Mouse (Mus musculus) left cerebral cortex, adult 2 months (tissue): ENCODE data around the gene Gm10139. TPM values are rescaled to one million over a fixed set of nuclear protein-coding genes. Genes with fewer than 3 reads are reported as not detected.
"Not testable (repeated sequence)": the region's sequence is repeated elsewhere in the genome, so short reads cannot be mapped to it uniquely, and the experiment has no call there.

ENCODE experiments used
- DNase-seq, 2 experiments: peaks; one replicate each; pipeline ENCODE4 v3.0.0; 2021 to 2022; ENCODE audit warnings: low spot score in 2 of 2, mixed read lengths in 1 of 2; ENCODE audit errors: extremely low spot score in 1 of 2
- H3K27ac ChIP-seq: fragments of 200-600 bp; 2 replicates; pipeline ENCODE4 v1.8.1; 2022
- H3K4me3 ChIP-seq: fragments of 200-600 bp; 2 replicates; pipeline ENCODE4 v1.8.1; 2022
- intact Hi-C: fragments of 180-260 bp; cut with DNase I; formaldehyde crosslinking; loops from one replicate; pipeline ENCODE4 v1.15.1; 2025
- long read RNA-seq, 2 experiments: library from polyadenylated mRNA; stranded (forward); transcript quantifications; one replicate each; pipeline ENCODE4 v2.0.0; 2021; ENCODE audit warnings: borderline mapping rate in 2 of 2
- total RNA-seq, 2 experiments: library from RNA; stranded (reverse); gene quantifications; 2 replicates each; pipeline ENCODE4 v1.2.3; 2021

Gm10139 gene
- not detected for total RNA-seq
- long read RNA-seq, experiment 1 = 0 reads
- long read RNA-seq, experiment 2 = 0 reads

- H3K27ac ChIP-seq, H3K4me3 ChIP-seq, DNase-seq, intact Hi-C loops: not testable (repeated sequence)
These were observed at the start of gene Gm10139 for GRCm38 (mm10) chr13:65512378-65512777. TSS of gene Gm10139 (plus strand) at chr13:65512678.

GRCm38 (mm10) chr13:65557636-65558035 is 45.2 kb downstream of the Gm10139 start:
- H3K27ac ChIP-seq, intact Hi-C loops, H3K4me3 ChIP-seq, DNase-seq: not testable (repeated sequence)

Other genes with a start within 250 kb of the Gm10139 start
- 10 to 100 TPM; 62.6 to 70.3 TPM for gene Zfp369, start 233.9 kb upstream of the Gm10139 start, total RNA-seq